Mouse (Mus musculus) kidney, adult 2 months (tissue): ENCODE measurements around the gene Eln.

ENCODE experiments used
- CTCF ChIP-seq: fragments of 200-500 bp; conservative IDR thresholded peaks from 2 replicates; pipeline ENCODE4 v1.5.1; 2011; ENCODE audit warnings: low read depth, mild to moderate bottlenecking, control low read depth, low read length, moderate library complexity, mixed read lengths; ENCODE audit not compliant: insufficient read depth, insufficient read length
- POLR2A ChIP-seq: fragments of 200-500 bp; IDR thresholded peaks from one replicate; pipeline ENCODE4 v1.6.1; 2011; ENCODE audit warnings: low read depth, low read length, control low read depth

GRCm38 (mm10) chr5:134783794-134784193 lies 36.7 kb upstream of the Eln start:
- TF ChIP-seq CTCF: no peak
- no peak for TF ChIP-seq POLR2A
